Mouse (Mus musculus) retina, postnatal 7 days (tissue): ENCODE measurements around the gene Jph4.

Source experiments
- DNase-seq: peaks from one replicate; pipeline ENCODE4 v3.0.0-alpha.2; 2012; ENCODE audit warnings: low read depth, low spot score

Gene Jph4

DNA sequence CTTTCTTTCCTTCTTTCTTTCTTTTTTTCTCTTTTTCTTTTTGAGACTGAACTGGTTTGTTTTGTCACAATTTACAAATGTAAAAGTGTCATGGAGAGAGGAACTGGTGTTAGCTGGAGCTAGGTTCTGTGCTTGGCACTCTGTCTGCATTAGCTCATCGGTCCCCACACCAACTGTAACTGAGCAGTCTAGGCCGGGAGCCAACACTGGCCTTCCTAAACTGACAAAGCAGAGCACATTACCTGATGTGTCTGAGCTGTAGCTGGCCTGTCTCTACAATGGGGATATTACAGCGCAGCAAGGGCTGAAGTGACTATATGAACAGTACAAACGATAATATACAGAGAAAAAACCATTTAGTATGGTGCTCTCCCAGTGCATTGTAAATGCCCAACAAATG lies 2.1 kb upstream of the Jph4 start:
- DNase-seq, result no peak

DNA sequence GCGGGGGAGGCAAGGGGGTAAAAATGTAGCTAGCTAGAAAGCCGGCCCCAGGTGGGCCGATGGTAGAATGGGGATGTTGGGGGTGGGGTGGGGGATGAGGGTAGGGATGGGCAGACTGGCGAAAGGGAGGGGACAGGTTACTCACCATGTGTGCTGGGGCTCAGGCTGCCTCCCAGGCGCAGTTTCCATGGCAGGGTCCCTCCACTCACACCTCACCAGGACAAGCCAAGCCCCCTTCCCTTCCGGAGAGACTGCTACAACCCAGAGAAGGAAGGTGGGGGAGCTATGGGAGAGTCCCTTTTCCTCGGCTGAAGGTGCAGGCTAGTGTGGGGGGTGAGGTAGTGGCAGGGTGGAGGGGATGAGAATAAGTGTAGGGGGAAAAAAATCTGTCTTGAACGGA lies 889 bp downstream of the Jph4 start:
- no peak for DNase-seq

DNA sequence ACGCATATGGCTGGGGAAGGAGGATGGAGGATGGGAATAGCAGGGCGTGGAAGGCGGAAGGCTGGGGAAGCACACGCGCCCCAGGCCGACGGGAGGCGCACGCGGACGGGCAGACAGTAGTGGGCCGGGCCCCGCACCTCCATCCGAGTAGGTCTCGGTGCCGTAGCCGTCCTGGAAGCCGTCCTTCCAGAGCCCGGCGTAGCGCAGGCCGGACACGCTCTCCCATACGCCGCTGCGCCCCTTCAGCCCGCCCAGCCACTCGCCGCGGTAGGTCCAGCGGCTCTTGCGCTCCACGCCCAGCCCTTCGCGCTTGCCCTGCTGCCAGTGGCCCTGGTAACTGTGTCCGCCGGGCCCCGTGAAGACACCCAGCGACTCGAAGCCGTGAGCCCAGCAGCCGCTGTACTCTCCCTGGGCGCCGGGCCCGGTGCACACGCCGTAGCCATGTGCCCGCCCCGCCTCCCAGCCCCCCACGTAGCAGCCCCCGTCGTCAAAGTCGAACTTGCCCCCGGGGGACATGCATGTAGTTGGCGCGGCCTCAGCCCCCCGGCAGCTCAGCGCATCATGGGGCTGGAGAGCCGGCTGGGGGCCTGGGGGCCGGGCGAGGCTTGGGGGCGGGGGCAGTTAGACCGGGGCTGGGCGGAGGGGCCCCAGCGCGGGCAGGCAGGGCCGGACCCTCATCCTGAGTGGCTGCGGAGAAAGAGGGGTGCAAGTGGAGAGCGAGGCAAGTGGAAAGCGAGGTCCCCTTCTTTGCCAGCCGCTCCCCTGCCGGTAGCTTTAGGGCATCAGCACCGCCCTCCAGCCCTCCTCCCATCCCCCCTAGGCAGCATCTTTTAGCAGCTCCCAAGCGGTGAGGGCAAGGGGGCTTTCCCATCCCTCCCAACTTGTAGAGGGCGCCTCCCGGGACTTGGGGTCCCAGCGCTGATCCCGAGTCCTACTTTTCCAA lies 1.7 kb downstream of the Jph4 start:
- DNase-seq, result no peak

DNA sequence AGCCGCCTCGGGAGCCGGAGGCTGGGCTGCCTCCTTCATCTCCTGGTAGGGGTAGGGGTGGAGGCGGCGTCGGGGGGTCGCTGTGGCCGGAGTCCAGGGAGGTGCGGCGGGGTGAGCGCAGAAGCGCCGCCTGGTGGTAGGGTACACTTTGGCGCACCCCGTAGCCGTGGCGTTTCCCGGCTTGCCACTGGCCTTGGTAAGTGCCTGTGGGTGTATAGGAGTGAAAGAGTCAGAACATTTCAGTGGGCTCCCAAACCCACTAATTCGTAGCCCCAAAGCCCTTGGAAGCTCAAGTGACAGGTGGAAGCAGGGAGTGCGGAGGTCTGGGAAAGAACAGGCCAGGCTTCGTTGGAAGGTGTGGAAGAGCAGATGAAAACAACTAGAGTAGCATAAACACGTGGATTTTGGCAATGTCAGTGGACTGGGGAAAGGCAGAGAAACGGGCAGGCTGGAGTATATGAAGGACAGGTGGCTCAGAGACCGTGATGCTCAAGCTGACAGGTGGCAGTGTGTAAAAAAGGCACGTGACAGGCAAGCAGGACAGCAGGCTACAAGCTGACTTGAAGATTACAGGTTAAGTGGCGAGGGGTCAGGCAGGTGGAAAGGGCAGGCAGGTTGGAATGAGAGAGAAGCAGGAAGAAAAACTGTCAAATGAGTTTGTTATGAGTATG lies 2.6 kb downstream of the Jph4 start:
- DNase-seq, result no peak

DNA sequence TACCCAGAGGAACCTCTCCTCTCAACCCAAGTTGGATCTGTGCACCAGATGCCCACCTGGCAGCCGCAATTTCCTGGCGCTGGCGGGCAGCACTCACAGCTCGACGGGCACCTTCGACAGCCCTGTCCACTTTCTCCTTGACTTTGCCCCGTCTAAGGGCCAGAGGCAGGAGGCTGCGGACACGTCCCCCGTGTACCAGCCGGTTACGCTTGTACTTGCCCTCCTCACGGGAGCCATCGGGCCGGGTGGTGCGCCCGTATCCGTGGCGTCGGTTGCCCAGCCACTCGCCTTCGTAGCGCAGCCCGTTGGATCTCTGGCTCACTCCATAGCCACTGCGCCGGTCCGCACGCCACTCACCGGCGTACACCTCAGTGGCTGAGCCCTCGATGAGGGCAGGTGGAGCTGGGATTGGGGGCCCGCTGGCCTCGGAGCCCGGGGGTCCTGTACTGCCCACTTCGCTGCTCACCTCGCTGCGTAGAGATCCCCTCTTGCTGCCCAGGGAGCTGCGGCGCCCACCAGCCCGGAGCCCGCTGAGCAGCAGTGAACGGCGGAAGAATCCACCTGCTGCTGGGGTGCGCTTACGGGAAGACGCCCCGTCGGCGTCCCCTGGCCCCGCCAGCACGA lies 3.3 kb downstream of the Jph4 start:
- DNase-seq, result no peak

DNA sequence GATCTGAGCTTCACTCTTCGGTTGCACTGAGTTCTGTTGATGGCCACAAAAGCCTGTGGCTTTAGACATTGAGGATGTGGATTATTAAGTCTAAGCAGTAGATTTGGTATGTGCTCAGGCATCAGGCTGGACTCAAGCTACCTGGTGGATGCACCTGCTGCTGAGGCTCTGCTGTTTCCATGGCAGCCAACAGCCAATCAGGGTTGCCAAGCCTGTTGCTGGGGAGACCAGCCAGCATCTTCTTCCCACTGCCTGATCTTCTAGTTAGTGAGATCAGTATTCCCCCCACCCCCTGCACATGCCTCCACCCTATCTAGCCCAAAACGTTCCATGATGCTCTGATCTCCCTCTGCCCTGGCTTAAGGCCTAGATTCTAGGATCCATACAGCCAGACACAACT lies 5.0 kb downstream of the Jph4 start:
- no peak for DNase-seq

DNA sequence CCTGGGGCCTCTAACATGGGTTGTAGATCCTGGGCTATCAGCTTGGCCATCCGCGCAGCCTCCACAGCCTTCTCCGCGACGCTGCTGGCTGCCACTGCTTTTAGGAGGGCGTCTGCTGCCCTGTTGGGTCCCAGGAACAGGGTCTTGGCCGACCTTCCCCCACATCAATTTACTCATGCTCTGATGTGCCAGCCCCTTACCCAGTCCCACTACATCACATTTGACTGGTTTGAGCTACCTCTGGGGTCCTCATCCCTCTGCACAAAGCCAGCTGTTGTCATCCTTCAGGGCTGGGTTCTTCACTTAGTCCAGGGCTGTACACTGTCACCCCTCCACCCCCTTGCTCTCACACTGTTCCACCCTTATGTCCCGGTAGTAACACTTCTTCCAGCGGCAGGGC lies 6.7 kb downstream of the Jph4 start:
- no peak for DNase-seq

DNA sequence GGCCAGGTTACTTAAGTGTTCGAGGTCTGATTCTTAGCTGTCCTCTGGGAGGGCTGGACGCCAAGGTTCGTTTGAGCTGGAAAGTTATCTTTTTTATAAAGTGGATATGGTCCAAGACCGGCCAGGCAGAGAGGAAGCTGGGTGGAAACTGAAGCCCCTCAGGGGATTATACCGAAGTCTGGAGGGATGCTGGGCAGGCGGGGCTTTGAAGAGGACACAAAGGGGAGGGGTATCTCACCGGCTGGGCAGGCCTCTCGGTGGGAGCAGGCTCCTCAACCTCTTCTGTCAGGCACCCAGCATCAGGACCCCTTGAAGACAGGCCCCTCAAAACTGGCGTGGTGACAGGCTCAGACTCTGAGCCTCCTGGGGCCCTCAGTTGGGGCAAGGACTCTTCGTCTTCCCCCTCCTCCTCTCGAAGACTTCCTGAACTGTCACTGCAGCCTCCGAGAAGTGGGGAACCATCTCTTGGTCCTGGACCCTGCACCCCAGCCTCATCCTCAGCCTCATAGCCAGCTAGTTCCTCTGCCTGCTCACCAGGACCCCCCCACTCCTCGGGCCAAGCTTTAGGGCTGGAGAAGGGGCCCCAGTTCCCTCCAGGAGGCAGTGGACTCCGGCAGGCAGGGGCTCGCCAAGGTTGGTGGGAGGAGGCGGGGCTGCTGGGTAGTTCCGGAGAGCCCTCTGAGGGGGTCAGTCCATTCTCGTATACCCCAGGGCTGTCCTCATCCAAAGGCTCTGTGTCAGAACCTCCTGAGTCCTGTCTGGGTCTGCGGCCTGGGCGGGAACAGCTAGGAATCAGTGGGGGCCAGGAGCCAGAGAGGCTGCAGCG lies 7.5 kb downstream of the Jph4 start:
- no peak for DNase-seq

DNA sequence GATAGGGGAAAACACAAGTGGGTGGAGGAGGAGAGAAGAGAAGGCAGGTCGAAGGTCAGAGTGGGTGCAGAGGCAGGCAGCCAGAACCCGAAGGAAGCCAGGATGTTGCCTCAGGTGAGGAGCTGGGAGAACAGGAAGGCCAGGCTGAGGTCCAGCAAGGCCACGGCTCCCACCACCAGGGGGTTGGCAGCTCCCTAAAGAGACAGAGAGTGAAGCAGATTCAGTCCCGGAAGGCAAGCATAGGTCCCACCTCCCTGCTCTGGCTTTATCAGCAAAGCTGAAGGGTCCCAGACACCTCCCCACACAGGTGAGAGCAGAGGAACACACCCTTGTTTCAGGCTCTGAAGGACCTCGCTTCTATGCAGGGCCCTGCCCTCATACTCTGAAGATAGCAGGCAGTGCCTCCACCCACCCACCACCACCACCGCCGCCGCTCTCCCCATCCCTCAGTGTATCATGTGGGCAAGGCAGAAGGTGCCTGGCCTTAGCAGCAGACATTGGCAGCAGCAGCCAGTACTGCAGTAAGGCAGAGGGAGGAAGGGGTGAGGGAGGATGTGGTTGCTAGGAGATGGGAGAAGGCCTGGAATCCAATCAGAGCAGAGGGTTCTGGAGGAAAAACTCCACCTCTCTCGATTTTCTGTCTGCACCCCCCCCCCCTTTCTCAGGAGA lies 8.4 kb downstream of the Jph4 start:
- no peak for DNase-seq

DNA sequence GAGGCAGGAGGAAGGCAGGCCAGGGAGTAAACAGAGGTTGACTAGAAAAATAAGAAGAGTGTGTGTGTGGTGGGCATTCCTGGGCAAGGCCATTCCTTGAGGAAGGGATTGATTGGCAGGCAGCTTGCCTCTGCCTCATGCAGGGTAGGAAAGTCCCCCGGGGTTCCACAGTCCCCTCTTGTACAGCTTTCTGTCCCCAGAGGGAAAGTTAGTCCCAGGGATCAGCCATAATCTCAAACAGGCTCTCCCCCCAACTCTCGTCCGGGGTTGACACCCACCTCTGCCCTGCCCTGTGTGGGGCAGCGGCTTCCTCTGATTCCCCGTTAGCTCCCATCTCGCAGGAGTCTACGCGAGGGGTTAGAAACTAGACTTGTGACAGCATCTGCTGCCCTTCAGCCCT lies 9.7 kb downstream of the Jph4 start:
- no peak for DNase-seq

DNA sequence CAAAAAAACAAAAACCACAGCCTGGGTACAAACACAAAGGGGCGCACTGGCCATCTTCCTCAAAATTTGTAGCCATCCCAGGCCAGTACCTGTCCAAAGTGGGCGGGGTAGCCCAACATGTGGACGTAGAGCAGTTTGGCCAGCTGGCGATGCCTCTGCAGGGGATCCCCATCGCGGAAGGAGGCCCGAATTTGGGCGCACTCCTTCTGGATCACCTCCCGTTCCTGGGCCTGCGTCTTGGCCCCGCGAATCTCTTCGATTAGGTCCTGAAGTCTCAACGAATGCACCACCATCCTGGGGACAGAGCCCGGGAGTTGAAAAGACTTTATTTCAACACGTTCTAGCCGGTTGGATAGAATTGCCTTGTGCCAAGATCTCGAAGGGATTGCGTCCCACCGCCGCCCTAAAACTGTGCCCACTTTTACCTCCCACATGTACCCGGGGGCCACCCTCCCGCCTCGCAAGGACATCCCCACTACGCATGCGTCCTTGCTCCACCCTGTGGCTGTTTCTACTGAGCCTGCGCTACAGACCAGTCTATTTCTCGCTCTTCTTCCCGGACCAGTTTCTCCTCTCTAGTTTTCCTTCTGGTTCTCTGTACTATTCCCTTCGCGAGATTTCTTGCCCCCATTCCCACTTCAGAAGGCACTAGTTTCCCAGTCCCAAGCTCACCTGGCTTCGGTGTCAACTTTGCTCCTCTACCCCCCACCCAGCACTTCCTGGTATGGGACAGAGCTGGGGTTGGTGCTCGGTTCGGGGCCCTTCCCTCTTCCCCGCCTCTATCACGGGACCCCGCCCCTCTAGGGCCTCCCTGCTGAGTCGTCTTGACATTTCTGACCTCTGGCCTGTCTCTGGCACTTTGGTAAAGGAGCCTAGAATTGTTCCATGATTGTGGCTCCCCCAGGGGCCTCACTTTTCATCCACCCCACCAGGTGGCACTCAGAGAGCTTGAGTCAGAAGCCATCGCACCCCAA lies 10.6 kb downstream of the Jph4 start, which contains the start of gene Ap1g2:
Ap1g2 (minus strand) TSS at position 758 of the 974 bp plus-strand sequence.
- no peak for DNase-seq

DNA sequence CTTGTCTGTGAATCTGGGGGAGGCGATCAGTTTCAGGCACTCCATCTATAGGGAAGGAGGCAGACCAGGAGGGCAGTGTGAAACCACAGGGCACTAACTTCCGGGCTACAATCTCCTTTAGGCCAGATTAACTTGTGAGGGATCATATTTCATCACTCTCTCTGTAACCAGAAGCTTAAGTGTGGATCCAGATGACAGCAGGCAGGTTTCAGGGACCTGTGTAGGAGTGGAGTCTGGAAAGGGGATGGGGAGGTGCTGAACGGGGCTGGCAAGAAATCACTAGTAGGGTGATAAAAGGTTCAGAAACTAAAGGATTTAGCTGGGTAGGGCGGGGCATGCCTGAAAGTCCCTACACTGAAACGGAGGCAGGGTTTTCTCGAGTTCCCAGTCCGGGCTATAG lies 11.3 kb downstream of the Jph4 start:
- no peak for DNase-seq

DNA sequence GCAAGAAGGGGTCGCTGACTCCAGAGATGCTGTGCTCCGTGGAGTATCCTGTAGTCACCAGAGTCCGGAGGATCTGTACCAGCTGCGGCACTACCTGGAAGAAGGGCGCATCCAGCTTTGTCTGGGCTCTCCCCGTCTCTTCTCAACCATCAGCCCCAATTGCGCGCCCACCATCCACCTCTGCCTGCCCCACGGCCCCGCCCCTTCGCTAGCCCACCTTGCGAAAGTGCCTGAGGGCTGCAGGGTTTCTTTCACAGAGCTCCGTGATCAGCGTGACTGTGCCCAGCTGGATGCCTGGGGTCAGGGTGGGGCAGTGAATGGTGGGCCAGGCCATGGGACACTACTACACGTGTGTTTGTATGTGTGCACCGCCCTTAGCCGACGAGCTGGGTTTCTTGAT lies 12.4 kb downstream of the Jph4 start:
- DNase-seq, result no peak

DNA sequence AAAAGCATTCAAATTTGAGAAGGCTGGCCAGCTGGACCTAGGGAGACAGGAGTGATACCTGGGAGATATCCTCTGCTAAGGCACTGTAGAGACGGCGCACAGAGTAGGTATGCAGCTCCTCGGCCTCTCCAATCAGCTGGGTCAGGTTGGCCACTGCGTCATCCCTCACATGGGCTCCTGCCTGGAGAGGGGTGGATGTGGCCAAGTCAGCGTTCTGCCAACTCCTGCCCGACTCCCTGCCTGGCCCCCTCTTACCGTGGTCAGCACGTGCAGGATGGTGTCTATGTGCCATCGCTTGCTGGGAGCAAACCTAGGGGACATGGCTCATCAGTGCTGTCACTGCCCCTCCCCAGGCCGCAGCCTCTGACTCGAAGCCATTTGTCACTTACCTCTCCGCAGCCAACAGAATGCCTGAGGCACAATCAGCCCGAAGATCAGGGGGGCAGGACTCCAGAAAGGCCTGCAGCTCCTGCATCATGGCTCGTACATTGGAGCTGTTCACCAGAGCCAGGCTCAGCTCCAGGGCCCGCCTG lies 14.4 kb downstream of the Jph4 start:
- no peak for DNase-seq

DNA sequence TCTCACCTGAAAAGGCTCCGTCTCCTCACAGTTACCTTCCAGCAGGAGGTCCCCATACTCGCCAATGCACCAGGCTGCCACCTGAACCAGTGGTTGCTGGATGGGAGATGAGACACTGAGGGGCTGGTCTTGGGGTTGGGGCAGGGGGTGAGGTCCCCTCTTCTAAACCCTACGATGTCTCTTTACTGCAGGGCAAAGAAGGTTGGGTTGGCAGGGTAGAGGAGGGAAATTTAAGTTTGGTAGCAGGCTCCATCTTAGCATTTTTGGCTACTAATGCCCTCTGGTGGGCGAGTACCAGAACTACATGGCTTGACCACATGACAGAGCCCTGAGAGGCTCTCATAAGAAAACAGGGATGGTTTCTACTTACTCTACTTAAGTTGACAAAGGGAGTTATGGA lies 15.1 kb downstream of the Jph4 start:
- DNase-seq, result no peak

DNA sequence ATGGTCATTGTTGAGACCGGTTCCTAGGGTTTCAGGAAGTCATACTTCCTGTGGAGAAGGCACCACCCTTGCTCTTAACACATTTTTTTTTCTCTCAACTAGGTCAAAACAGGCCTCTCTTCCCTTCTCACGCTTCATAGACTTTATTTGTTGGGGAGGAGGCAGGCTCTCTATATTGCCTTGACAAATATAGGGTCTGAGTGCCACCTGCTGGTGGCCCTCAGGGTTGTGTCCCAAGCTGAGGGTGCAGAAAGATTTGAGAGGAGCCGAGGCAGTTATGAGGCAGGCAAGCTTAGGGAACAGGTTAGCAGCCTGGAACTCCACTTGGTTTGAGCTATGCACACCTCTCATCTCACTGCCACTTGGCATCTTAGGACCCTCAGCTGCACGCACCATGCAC lies 18.7 kb downstream of the Jph4 start:
- no peak for DNase-seq

DNA sequence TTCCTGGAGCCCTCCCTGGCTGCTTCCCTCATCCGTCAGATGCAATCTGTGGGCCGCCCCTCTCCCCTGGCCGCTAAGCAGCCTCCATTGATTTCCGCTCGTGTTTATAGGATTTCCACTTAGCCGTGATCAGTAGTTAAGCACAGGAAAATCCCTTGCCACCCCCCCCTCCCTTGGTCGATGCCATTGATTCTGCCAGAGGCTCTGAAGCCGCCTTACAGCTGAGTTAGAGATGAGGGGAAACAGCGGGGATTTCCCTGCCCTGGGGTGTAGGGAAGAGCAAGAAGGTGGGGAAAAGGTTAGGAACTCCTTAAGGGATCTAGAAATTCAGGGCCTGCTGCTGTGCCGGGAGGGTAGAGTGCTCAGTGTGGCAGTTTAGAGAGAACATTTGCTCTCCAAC lies 19.1 kb downstream of the Jph4 start:
- DNase-seq, result no peak

DNA sequence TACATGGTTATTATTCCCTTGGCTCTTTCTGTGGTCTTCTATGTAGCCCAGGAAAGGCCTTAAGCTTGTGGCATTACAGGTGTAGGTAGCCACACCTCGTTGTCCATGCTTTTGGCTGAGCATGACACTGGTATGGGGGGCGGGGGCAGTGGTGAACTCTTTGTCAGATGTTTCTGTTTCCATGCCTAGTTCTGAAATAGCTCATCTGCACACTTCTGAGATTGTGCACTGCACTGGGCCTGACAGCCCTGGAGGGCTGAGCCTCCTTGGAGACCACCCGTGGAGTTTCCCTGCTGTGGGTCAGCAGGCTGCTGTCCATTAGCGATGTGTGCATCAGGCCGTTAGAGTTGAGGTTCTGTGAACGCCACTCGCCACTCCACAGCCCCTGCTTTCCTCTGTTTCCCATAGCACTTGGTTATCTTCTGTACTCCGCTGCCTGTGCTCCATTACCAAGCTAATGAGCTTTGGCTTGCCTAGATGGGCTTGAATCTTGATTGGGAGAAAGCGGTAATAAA lies 20.1 kb downstream of the Jph4 start:
- no peak for DNase-seq

DNA sequence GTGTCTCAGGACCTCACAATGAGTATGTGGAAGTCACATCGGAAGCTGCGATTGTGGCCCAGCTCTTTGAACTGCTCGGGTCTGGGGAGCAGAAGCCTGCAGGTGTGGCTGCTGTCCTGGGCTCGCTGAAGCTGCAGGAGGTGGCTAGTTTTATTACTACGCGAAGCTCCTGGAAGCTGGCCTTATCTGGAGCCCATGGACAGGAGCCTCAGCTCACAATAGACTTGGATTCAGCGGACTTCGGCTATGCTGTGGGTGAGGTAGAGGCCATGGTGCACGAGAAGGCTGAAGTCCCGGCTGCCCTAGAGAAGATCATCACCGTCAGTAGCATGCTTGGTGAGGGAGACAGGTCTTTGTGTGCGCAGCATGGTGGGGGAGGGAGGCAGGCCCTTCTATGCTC lies 21.1 kb downstream of the Jph4 start:
- DNase-seq, result no peak

DNA sequence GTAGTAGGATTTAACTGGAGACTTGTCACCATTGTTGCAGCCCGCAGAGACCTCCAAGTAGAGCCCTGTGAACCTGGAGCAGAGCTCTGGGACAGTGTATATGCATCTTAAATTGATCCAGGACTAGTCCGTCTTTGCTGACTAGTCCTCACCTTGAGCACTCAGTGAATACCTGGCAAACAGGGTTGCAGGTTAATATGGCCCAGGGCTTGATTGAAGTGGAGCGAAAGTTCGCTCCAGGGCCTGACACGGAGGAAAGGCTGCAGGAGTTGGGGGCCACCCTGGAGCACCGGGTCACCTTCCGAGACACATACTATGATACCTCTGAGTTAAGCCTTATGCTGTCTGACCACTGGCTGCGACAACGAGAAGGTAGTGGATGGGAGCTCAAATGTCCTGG lies 21.5 kb downstream of the Jph4 start:
- no peak for DNase-seq
